Mouse (Mus musculus): ENCODE results near the gene Barhl2. TPM values are rescaled to one million over a fixed set of nuclear protein-coding genes. Genes with fewer than 3 reads are reported as not detected.

The Barhl2 gene
- polyA plus RNA-seq, 1 experiment = not detected

- no peak for DNase-seq
- WGBS = 5% methylated on average over 17 of the region's 17 CpGs
Measured at GRCm38 (mm10) chr5:106460535-106460934, 2.6 kb upstream of the Barhl2 start.

DNA sequence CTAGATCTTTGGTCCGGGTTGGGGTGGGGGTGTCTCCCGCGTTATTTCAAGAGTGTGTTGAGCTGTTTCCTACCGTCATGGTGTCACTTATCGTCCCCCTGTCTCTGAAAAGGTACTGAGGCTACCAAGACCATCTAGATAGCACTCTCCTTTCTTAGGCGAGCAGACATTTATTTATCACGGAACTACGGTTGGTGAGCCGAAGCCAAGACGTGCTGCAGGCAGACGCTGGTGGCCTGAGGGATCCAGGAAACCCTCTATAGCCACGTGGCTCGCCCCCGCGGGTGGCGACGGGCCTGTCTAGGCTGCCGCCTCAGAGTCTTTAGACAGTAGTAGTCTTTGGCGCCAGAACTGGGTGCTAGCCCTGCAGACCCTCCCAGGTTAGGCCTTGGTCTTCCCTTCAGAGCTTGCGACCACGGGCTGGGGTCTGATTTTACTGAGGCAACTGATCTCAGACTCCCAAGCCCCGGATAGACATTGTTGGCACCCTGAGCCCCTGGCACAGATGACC, 2.1 kb upstream of the Barhl2 start:
- Histone ChIP-seq H3K4me1 (ENCODE audit: control insufficient read depth, insufficient read depth, low read length) (no peaks in the 10 kb centered on the region), H3K36me3 (ENCODE audit: control insufficient read depth, insufficient read depth, low read length) (no peaks in the 10 kb centered on the region), H3K27me3 (replicated peaks; ENCODE audit: control insufficient read depth, insufficient read depth, low read length) (peaks cover 15% of the 10 kb centered on the region), H3K4me3 (ENCODE audit: insufficient read depth, low read depth, low read length) (no peak overlapping the region), H3K27ac (ENCODE audit: insufficient read depth, low read depth, low read length) (no peak overlapping the region)
- WGBS = 3% methylated on average over 22 of the region's 22 CpGs
- DNase-seq = no peak
- TF ChIP-seq POLR2A (IDR thresholded peaks at IDR 0.05; ENCODE audit: low read depth, low read length) (no peak), CTCF (conservative IDR thresholded peaks at IDR 0.05; ENCODE audit: insufficient read depth, insufficient read length, low read depth, low read length) (no peak)

More at GRCm38 (mm10) chr5:106460535-106460934, 2.6 kb upstream of the Barhl2 start:
- H3K27me3 ChIP-seq (replicated peaks; ENCODE audit: control insufficient read depth, insufficient read depth, low read length) = peaks cover 13% of the 10 kb centered on the region
- no peak overlapping the region for H3K27ac ChIP-seq (ENCODE audit: insufficient read depth, low read depth, low read length)
- no peaks in the 10 kb centered on the region for H3K4me1 ChIP-seq (ENCODE audit: control insufficient read depth, insufficient read depth, low read length)
- H3K36me3 ChIP-seq (ENCODE audit: control insufficient read depth, insufficient read depth, low read length) = no peaks in the 10 kb centered on the region
- H3K4me3 ChIP-seq (ENCODE audit: insufficient read depth, low read depth, low read length) = no peak overlapping the region
- TF ChIP-seq POLR2A (IDR thresholded peaks at IDR 0.05; ENCODE audit: low read depth, low read length) (no peak), CTCF (conservative IDR thresholded peaks at IDR 0.05; ENCODE audit: insufficient read depth, insufficient read length, low read depth, low read length) (no peak)

GRCm38 (mm10) chr5:106459120-106459641, 1.2 kb upstream of the Barhl2 start:
- no peaks in the 10 kb centered on the region for H3K4me1 ChIP-seq (ENCODE audit: control insufficient read depth, insufficient read depth, low read length)
- no peaks in the 10 kb centered on the region for H3K36me3 ChIP-seq (ENCODE audit: control insufficient read depth, insufficient read depth, low read length)
- 3% methylated on average over 31 of the region's 31 CpGs for WGBS
- no peak for TF ChIP-seq POLR2A (IDR thresholded peaks at IDR 0.05; ENCODE audit: low read depth, low read length)
- TF ChIP-seq CTCF (conservative IDR thresholded peaks at IDR 0.05; ENCODE audit: insufficient read depth, insufficient read length, low read depth, low read length) = no peak
- no peak for DNase-seq
- no peak overlapping the region for H3K4me3 ChIP-seq (ENCODE audit: insufficient read depth, low read depth, low read length)
- no peak overlapping the region for H3K27ac ChIP-seq (ENCODE audit: insufficient read depth, low read depth, low read length)
- peaks cover 15% of the 10 kb centered on the region for H3K27me3 ChIP-seq (replicated peaks; ENCODE audit: control insufficient read depth, insufficient read depth, low read length)

DNA sequence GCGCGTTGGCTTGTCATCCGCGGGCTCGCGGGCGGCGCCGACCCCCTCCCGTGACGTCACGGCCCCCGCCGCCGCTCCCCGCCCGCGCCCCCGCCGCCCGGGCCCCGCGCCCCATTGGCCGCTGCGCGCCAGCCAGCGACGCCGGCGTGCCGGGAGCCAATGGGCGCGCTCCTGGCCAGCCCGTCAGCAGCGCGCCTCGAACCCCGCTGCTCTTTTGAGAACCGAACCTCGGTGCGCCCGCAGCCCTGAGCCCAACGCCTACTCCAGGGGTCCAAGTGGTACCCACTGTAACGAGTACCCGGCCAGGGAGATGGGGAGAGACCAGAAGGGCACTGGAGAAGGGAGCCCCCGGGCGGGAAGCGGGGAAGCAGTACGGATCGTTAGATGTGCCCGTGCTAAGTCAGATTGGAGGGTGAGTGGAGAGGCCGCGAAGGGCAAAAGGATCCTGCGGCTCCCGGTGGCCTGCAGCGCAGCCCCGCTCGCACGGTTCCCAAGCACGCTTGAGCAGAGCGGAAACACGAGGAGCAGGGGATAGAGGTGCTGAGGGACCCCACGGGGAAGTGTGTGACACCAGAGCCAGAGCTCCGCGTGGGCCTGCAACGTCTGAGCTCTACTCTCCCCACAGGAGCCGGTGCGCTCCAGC, 632 bp upstream of the Barhl2 start:
- TF ChIP-seq CTCF (conservative IDR thresholded peaks at IDR 0.05; ENCODE audit: insufficient read depth, insufficient read length, low read depth, low read length) = no peak
- TF ChIP-seq POLR2A (IDR thresholded peaks at IDR 0.05; ENCODE audit: low read depth, low read length) = no peak
- no peak for DNase-seq
- Histone ChIP-seq H3K4me3 (ENCODE audit: insufficient read depth, low read depth, low read length) (0 out of 2 replicates have a peak overlapping the region, but pooled peaks have one; percentile 15), H3K36me3 (ENCODE audit: control insufficient read depth, insufficient read depth, low read length) (no peaks in the 10 kb centered on the region), H3K27me3 (replicated peaks; ENCODE audit: control insufficient read depth, insufficient read depth, low read length) (peaks cover 17% of the 10 kb centered on the region), H3K27ac (ENCODE audit: insufficient read depth, low read depth, low read length) (no peak overlapping the region), H3K4me1 (ENCODE audit: control insufficient read depth, insufficient read depth, low read length) (no peaks in the 10 kb centered on the region)
- WGBS = 3% methylated on average over 57 of the region's 68 CpGs

- no peak for DNase-seq
- no peak for TF ChIP-seq CTCF (conservative IDR thresholded peaks at IDR 0.05; ENCODE audit: insufficient read depth, insufficient read length, low read depth, low read length)
- no peak for TF ChIP-seq POLR2A (IDR thresholded peaks at IDR 0.05; ENCODE audit: low read depth, low read length)
- Histone ChIP-seq H3K4me3 (ENCODE audit: insufficient read depth, low read depth, low read length) (no peak overlapping the region), H3K4me1 (ENCODE audit: control insufficient read depth, insufficient read depth, low read length) (no peaks in the 10 kb centered on the region), H3K36me3 (ENCODE audit: control insufficient read depth, insufficient read depth, low read length) (no peaks in the 10 kb centered on the region), H3K27ac (ENCODE audit: insufficient read depth, low read depth, low read length) (no peak overlapping the region), H3K27me3 (replicated peaks; ENCODE audit: control insufficient read depth, insufficient read depth, low read length) (peaks cover 19% of the 10 kb centered on the region)
- WGBS = 4% methylated on average over 63 of the region's 63 CpGs
Measured at GRCm38 (mm10) chr5:106457111-106457925, 648 bp downstream of the Barhl2 start.

- WGBS = 5% methylated on average over 7 of the region's 7 CpGs
Measured at GRCm38 (mm10) chr5:106455984-106456383, 2.0 kb downstream of the Barhl2 start.

More at GRCm38 (mm10) chr5:106455984-106456383, 2.0 kb downstream of the Barhl2 start:
- TF ChIP-seq CTCF (conservative IDR thresholded peaks at IDR 0.05; ENCODE audit: insufficient read depth, insufficient read length, low read depth, low read length) (no peak), POLR2A (IDR thresholded peaks at IDR 0.05; ENCODE audit: low read depth, low read length) (no peak)
- Histone ChIP-seq H3K27ac (ENCODE audit: insufficient read depth, low read depth, low read length) (no peak overlapping the region), H3K4me1 (ENCODE audit: control insufficient read depth, insufficient read depth, low read length) (no peaks in the 10 kb centered on the region), H3K4me3 (ENCODE audit: insufficient read depth, low read depth, low read length) (no peak overlapping the region), H3K36me3 (ENCODE audit: control insufficient read depth, insufficient read depth, low read length) (no peaks in the 10 kb centered on the region), H3K27me3 (replicated peaks; ENCODE audit: control insufficient read depth, insufficient read depth, low read length) (peaks cover 21% of the 10 kb centered on the region)
- DNase-seq = no peak

Data from kidney, adult 2 months (tissue).